Mouse (Mus musculus): Measurements from ENCODE around the gene Tceanc. TPM values are rescaled to one million over a fixed set of nuclear protein-coding genes. Genes with fewer than 3 reads are reported as not detected.

The Tceanc gene
- polyA plus RNA-seq (2014; fragmentation: Nextera tagmentation; extraction: Ambion mirVana) = 10.7 and 12.3 TPM in 2 replicates

- H3K36me3 ChIP-seq (replicated peaks; ENCODE audit: control insufficient read depth, insufficient read depth, low read depth, low read length) = no peaks in the 10 kb centered on the region
- H3K27ac ChIP-seq (replicated peaks; ENCODE audit: low read depth, low read length) = no peak within 1 kb of the TSS
- H3K9ac ChIP-seq (replicated peaks; ENCODE audit: low read length) = no peak within 1 kb of the TSS
- H3K4me3 ChIP-seq (ENCODE audit: low read depth, low read length) = no peak within 1 kb of the TSS
- no peaks in the 10 kb centered on the region for H3K9me3 ChIP-seq (replicated peaks; ENCODE audit: control insufficient read depth, low read length)
- H3K4me1 ChIP-seq (ENCODE audit: control insufficient read depth, insufficient read depth, low read length) = no peaks in the 10 kb centered on the region
- DNase-seq (ENCODE audit: low spot score) = no peak
- no peak for ATAC-seq (replicated peaks; ENCODE audit: insufficient number of reproducible peaks, low FRiP score, low TSS enrichment, low read depth)
- WGBS = 73% methylated on average over 16 of the region's 16 CpGs
- no peak within 1 kb of the TSS for H3K4me2 ChIP-seq (ENCODE audit: low read depth, low read length)
- H3K27me3 ChIP-seq (ENCODE audit: control insufficient read depth, insufficient read depth, low read length) = no peaks in the 10 kb centered on the region; the same call in 1 of the 2 replicates
Observed at GRCm38 (mm10) chrX:166518345-166518744, at the start of gene Tceanc. Gene Tceanc (minus strand): TSS chrX:166518567.

GRCm38 (mm10) chrX:166565983-166566382, 47.6 kb upstream of the Tceanc start:
- DNase-seq (ENCODE audit: low spot score) = no peak
- H3K4me1 ChIP-seq (ENCODE audit: control insufficient read depth, insufficient read depth, low read length) = no peaks in the 10 kb centered on the region
- ATAC-seq (replicated peaks; ENCODE audit: insufficient number of reproducible peaks, low FRiP score, low TSS enrichment, low read depth) = no peak
- no peaks in the 10 kb centered on the region for H3K36me3 ChIP-seq (replicated peaks; ENCODE audit: control insufficient read depth, insufficient read depth, low read depth, low read length)
- H3K9me3 ChIP-seq (replicated peaks; ENCODE audit: control insufficient read depth, low read length) = no peaks in the 10 kb centered on the region
- no peak overlapping the region for H3K4me2 ChIP-seq (ENCODE audit: low read depth, low read length)
- no peak overlapping the region for H3K4me3 ChIP-seq (ENCODE audit: low read depth, low read length)
- 92% methylated on average over 6 of the region's 6 CpGs for WGBS
- H3K27me3 ChIP-seq (ENCODE audit: control insufficient read depth, insufficient read depth, low read length) = no peaks in the 10 kb centered on the region
- no peak overlapping the region for H3K9ac ChIP-seq (replicated peaks; ENCODE audit: low read length)
- no peak overlapping the region for H3K27ac ChIP-seq (replicated peaks; ENCODE audit: low read depth, low read length)

- DNase-seq (ENCODE audit: low spot score) = peak; percentile 15
- H3K9ac ChIP-seq (replicated peaks; ENCODE audit: low read length) = no peak overlapping the region
- H3K4me3 ChIP-seq (ENCODE audit: low read depth, low read length) = no peak overlapping the region
- no peaks in the 10 kb centered on the region for H3K27me3 ChIP-seq (ENCODE audit: control insufficient read depth, insufficient read depth, low read length)
- no peak for ATAC-seq (replicated peaks; ENCODE audit: insufficient number of reproducible peaks, low FRiP score, low TSS enrichment, low read depth)
- H3K9me3 ChIP-seq (replicated peaks; ENCODE audit: control insufficient read depth, low read length) = no peaks in the 10 kb centered on the region
- no peak overlapping the region for H3K4me2 ChIP-seq (ENCODE audit: low read depth, low read length)
- WGBS = 57% methylated on average over 5 of the region's 5 CpGs
- no peaks in the 10 kb centered on the region for H3K4me1 ChIP-seq (ENCODE audit: control insufficient read depth, insufficient read depth, low read length)
- no peak overlapping the region for H3K27ac ChIP-seq (replicated peaks; ENCODE audit: low read depth, low read length)
- H3K36me3 ChIP-seq (replicated peaks; ENCODE audit: control insufficient read depth, insufficient read depth, low read depth, low read length) = no peaks in the 10 kb centered on the region
Observed at GRCm38 (mm10) chrX:166565401-166565800, 47.0 kb upstream of the Tceanc start.

DNA sequence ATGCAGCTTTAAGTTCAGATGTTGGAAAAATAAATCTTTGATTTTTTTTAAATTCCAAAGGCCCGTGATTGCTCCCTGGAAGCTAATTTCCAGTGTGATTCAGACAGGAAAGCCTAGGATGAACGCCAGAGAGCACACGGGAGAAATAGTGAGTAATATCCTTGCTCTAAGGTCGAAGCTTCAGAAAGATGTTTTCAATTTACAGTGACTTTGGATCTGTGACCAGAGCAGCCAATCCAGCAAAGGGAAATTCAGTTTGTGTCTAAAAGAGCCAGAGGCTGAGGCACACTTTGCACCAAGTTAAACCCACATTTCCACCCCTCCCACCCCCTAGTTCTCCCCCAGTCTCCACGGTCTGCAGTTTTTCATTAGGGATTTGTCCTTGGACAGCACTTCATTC, 46.5 kb upstream of the Tceanc start:
- no peaks in the 10 kb centered on the region for H3K4me1 ChIP-seq (ENCODE audit: control insufficient read depth, insufficient read depth, low read length)
- H3K9me3 ChIP-seq (replicated peaks; ENCODE audit: control insufficient read depth, low read length) = no peaks in the 10 kb centered on the region
- peak; percentile 54 for DNase-seq (ENCODE audit: low spot score)
- no peak overlapping the region for H3K4me3 ChIP-seq (ENCODE audit: low read depth, low read length)
- H3K27ac ChIP-seq (replicated peaks; ENCODE audit: low read depth, low read length) = no peak overlapping the region
- 58% methylated on average over 5 of the region's 5 CpGs for WGBS
- no peaks in the 10 kb centered on the region for H3K27me3 ChIP-seq (ENCODE audit: control insufficient read depth, insufficient read depth, low read length)
- no peak for ATAC-seq (replicated peaks; ENCODE audit: insufficient number of reproducible peaks, low FRiP score, low TSS enrichment, low read depth)
- H3K9ac ChIP-seq (replicated peaks; ENCODE audit: low read length) = no peak overlapping the region
- H3K4me2 ChIP-seq (ENCODE audit: low read depth, low read length) = no peak overlapping the region
- no peaks in the 10 kb centered on the region for H3K36me3 ChIP-seq (replicated peaks; ENCODE audit: control insufficient read depth, insufficient read depth, low read depth, low read length)

GRCm38 (mm10) chrX:166559333-166559732, 41.0 kb upstream of the Tceanc start:
- no peak for DNase-seq (ENCODE audit: low spot score)
- no peaks in the 10 kb centered on the region for H3K9me3 ChIP-seq (replicated peaks; ENCODE audit: control insufficient read depth, low read length)
- H3K27me3 ChIP-seq (ENCODE audit: control insufficient read depth, insufficient read depth, low read length) = no peaks in the 10 kb centered on the region
- H3K27ac ChIP-seq (replicated peaks; ENCODE audit: low read depth, low read length) = no peak overlapping the region
- H3K36me3 ChIP-seq (replicated peaks; ENCODE audit: control insufficient read depth, insufficient read depth, low read depth, low read length) = no peaks in the 10 kb centered on the region
- H3K4me2 ChIP-seq (ENCODE audit: low read depth, low read length) = no peak overlapping the region
- no peaks in the 10 kb centered on the region for H3K4me1 ChIP-seq (ENCODE audit: control insufficient read depth, insufficient read depth, low read length)
- WGBS = 65% methylated on average over 3 of the region's 3 CpGs
- no peak overlapping the region for H3K4me3 ChIP-seq (ENCODE audit: low read depth, low read length)
- ATAC-seq (replicated peaks; ENCODE audit: insufficient number of reproducible peaks, low FRiP score, low TSS enrichment, low read depth) = no peak
- H3K9ac ChIP-seq (replicated peaks; ENCODE audit: low read length) = no peak overlapping the region

DNA sequence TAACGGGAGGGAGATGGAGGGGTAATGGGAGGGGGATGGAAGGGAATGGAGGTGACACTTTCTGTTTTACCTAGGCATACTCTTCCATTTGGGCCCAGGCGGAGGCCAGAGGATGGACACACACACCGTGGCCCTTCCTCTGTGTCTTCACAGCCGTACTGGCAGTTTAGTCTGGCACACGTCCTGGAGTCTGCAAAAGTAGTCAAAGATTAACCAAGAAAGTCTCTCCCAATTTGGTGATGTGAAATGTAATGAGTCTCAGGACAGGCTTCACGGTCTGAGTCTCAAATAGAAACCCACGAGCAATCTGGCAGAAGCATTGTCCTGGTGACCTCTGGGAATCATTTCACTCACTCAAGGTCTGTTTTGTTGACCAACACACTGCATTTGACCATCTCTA, 34.0 kb upstream of the Tceanc start:
- no peak overlapping the region for H3K4me2 ChIP-seq (ENCODE audit: low read depth, low read length)
- no peak overlapping the region for H3K27ac ChIP-seq (replicated peaks; ENCODE audit: low read depth, low read length)
- no peaks in the 10 kb centered on the region for H3K36me3 ChIP-seq (replicated peaks; ENCODE audit: control insufficient read depth, insufficient read depth, low read depth, low read length)
- H3K4me3 ChIP-seq (ENCODE audit: low read depth, low read length) = no peak overlapping the region
- H3K4me1 ChIP-seq (ENCODE audit: control insufficient read depth, insufficient read depth, low read length) = no peaks in the 10 kb centered on the region
- DNase-seq (ENCODE audit: low spot score) (no peak), ATAC-seq (replicated peaks; ENCODE audit: insufficient number of reproducible peaks, low FRiP score, low TSS enrichment, low read depth) (no peak)
- H3K9ac ChIP-seq (replicated peaks; ENCODE audit: low read length) = no peak overlapping the region
- H3K9me3 ChIP-seq (replicated peaks; ENCODE audit: control insufficient read depth, low read length) = no peaks in the 10 kb centered on the region
- 90% methylated on average over 7 of the region's 7 CpGs for WGBS
- no peaks in the 10 kb centered on the region; the same call in 1 of the 2 replicates for H3K27me3 ChIP-seq (ENCODE audit: control insufficient read depth, insufficient read depth, low read length)

GRCm38 (mm10) chrX:166546495-166546894, 28.1 kb upstream of the Tceanc start:
- H3K27me3 ChIP-seq (ENCODE audit: control insufficient read depth, insufficient read depth, low read length) = no peaks in the 10 kb centered on the region; the same call in 1 of the 2 replicates

DNA sequence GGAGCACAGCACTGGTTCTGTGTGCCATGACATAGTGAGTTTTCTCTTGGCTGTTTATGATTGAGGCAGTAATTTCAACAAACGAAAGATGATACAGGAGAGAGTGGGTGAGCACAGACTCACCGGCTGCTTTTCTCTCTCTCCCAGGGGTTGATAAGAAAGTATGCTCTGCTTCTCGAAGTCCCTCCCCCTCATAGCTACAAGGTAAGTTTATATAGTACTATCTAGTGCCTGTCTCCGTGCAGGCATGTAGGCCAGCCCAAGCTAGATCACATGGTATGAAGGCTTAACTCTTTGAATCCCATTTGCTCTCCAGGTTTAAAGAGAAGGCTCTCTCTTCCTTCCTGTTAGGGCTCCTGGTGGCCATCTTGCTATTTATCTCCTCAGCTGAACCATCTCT, 16.8 kb upstream of the Tceanc start:
- Histone ChIP-seq H3K4me1 (ENCODE audit: control insufficient read depth, insufficient read depth, low read length) (no peaks in the 10 kb centered on the region), H3K27ac (replicated peaks; ENCODE audit: low read depth, low read length) (no peak overlapping the region), H3K4me3 (ENCODE audit: low read depth, low read length) (no peak overlapping the region), H3K36me3 (replicated peaks; ENCODE audit: control insufficient read depth, insufficient read depth, low read depth, low read length) (no peaks in the 10 kb centered on the region), H3K9me3 (replicated peaks; ENCODE audit: control insufficient read depth, low read length) (no peaks in the 10 kb centered on the region), H3K4me2 (ENCODE audit: low read depth, low read length) (no peak overlapping the region), H3K27me3 (ENCODE audit: control insufficient read depth, insufficient read depth, low read length) (no peaks in the 10 kb centered on the region), H3K9ac (replicated peaks; ENCODE audit: low read length) (no peak overlapping the region)
- 60% methylated on average over 4 of the region's 4 CpGs for WGBS
- DNase-seq (ENCODE audit: low spot score) = no peak
- ATAC-seq (replicated peaks; ENCODE audit: insufficient number of reproducible peaks, low FRiP score, low TSS enrichment, low read depth) = no peak

More at GRCm38 (mm10) chrX:166546495-166546894, 28.1 kb upstream of the Tceanc start:
- Histone ChIP-seq H3K4me3 (ENCODE audit: low read depth, low read length) (no peak overlapping the region), H3K4me1 (ENCODE audit: control insufficient read depth, insufficient read depth, low read length) (no peaks in the 10 kb centered on the region), H3K36me3 (replicated peaks; ENCODE audit: control insufficient read depth, insufficient read depth, low read depth, low read length) (no peaks in the 10 kb centered on the region), H3K9me3 (replicated peaks; ENCODE audit: control insufficient read depth, low read length) (no peaks in the 10 kb centered on the region), H3K27ac (replicated peaks; ENCODE audit: low read depth, low read length) (no peak overlapping the region), H3K9ac (replicated peaks; ENCODE audit: low read length) (no peak overlapping the region), H3K4me2 (ENCODE audit: low read depth, low read length) (no peak overlapping the region)
- ATAC-seq (replicated peaks; ENCODE audit: insufficient number of reproducible peaks, low FRiP score, low TSS enrichment, low read depth) = no peak
- WGBS = 70% methylated on average over 2 of the region's 2 CpGs
- no peak for DNase-seq (ENCODE audit: low spot score)
